Mouse (Mus musculus) heart, adult 2 months (tissue): ENCODE measurements around the gene Gm49358. TPM values are rescaled to one million over a fixed set of nuclear protein-coding genes. Genes with fewer than 3 reads are reported as not detected.
A peak's percentile ranks its signal among the peaks of the same experiment; 100 is the strongest.

Experiments
- DNase-seq, 2 experiments: peaks; one replicate each; pipeline ENCODE4 v3.0.0; 2021
- H3K27ac ChIP-seq: fragments of 200-600 bp; 2 replicates; pipeline ENCODE4 v1.8.1; 2022
- H3K27me3 ChIP-seq: fragments of 200-500 bp; 2 replicates; pipeline ENCODE4 v1.6.1; 2012; ENCODE audit warnings: mild to moderate bottlenecking, low read length, inconsistent platforms, mixed read lengths; ENCODE audit not compliant: control insufficient read depth, insufficient read depth
- H3K36me3 ChIP-seq: fragments of 200-500 bp; 2 replicates; pipeline ENCODE4 v1.6.1; 2012; ENCODE audit warnings: low read length, inconsistent platforms; ENCODE audit not compliant: control insufficient read depth, insufficient read depth
- H3K4me1 ChIP-seq: fragments of 200-500 bp; 2 replicates; pipeline ENCODE4 v1.6.1; 2011; ENCODE audit warnings: low read length; ENCODE audit not compliant: control insufficient read depth, insufficient read depth
- H3K4me3 ChIP-seq: fragments of 200-600 bp; 2 replicates; pipeline ENCODE4 v1.8.1; 2022
- H3K79me2 ChIP-seq: fragments of 200-500 bp; replicated peaks from 2 replicates; pipeline ENCODE4 v1.6.1; 2012; ENCODE audit warnings: mild to moderate bottlenecking, inconsistent platforms, low read length, moderate library complexity, mixed read lengths; ENCODE audit not compliant: control insufficient read depth, insufficient read depth
- H3K9ac ChIP-seq: fragments of 200-500 bp; 2 replicates; pipeline ENCODE4 v1.6.1; 2012; ENCODE audit warnings: low read depth, mild to moderate bottlenecking, control low read depth, inconsistent platforms, low read length, mixed read lengths
- CTCF ChIP-seq: fragments of 200-600 bp; IDR thresholded peaks from 2 replicates; pipeline ENCODE4 v1.8.1; 2022; ENCODE audit warnings: antibody characterized with exemption, mild to moderate bottlenecking, moderate library complexity
- EP300 ChIP-seq: fragments of 200-500 bp; IDR thresholded peaks from 2 replicates; pipeline ENCODE4 v1.6.1; 2011; ENCODE audit warnings: low read depth, low read length, control low read depth; ENCODE audit not compliant: insufficient read depth
- POLR2A ChIP-seq: fragments of 200-500 bp; IDR thresholded peaks from 2 replicates; pipeline ENCODE4 v1.6.1; 2011; ENCODE audit warnings: mild to moderate bottlenecking, low read depth, low read length, control low read depth; ENCODE audit not compliant: insufficient read depth
- WGBS: fragments of 180-500 bp; shearing (Covaris S2); methylation state at CpG from one replicate; pipeline ENCODE4 v1.1.7; 2018; 5-methylcytosine and 5-hydroxymethylcytosine counted together
- intact Hi-C: fragments of 180-260 bp; cut with DNase I; formaldehyde crosslinking; loops from one replicate; pipeline ENCODE4 v1.15.1; 2025
- polyA plus RNA-seq: library from polyadenylated mRNA; depleted of rRNA; stranded (reverse); fragments of >200 nt; gene quantifications from 2 replicates; pipeline ENCODE4 v1.2.3, GENCODE M21; 2012
- total RNA-seq, 2 experiments: library from RNA; stranded (reverse); gene quantifications; 2 replicates each; pipeline ENCODE4 v1.2.3; 2021

Gene Gm49358
- total and polyA plus RNA-seq, 3 experiments = 10.5 to 14.3 TPM; not detected in 1

GRCm38 (mm10) chr10:86808013-86808758 is 44.4 kb downstream of the Gm49358 start:
- H3K27ac ChIP-seq = peak overlapping the region; percentile 31
- WGBS = 46% methylated on average over 15 of the region's 15 CpGs
- H3K27me3 ChIP-seq = no peaks in the 10 kb centered on the region
- TF ChIP-seq EP300 = no peak
- TF ChIP-seq POLR2A = no peak
- TF ChIP-seq CTCF = no peak
- no peak overlapping the region for H3K4me3 ChIP-seq
- no peak for DNase-seq
- H3K9ac ChIP-seq = no peak overlapping the region
- H3K4me1 ChIP-seq = peaks cover 8% of the 10 kb centered on the region
- peaks cover 2% of the 10 kb centered on the region; the same call in 1 of the 2 replicates for H3K36me3 ChIP-seq
- intact Hi-C loops = no loop called here
- peaks cover 5% of the 10 kb centered on the region; the same call in 1 of the 2 replicates for H3K79me2 ChIP-seq

DNA sequence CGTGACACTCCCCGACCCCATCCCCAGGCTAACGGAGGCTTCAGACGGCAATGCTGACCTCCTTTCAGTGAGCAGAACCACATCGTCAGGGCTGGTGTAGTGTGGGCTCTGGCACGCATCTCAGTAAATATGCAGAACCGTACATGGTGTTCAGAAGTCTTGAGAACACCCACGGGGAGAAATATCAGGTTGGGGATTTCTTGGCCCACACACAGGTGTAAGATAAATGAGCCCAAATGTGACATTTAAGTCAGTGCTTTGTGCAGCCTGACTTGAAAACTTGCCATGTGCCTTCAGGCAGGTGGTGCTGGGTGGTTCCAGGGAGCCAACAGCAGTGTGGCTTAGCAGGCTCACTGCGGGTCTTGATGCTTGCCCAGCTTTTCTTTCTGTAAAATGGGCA is 46.2 kb downstream of the Gm49358 start:
- Histone ChIP-seq H3K4me1 (peaks cover 14% of the 10 kb centered on the region), H3K4me3 (no peak overlapping the region), H3K9ac (no peak overlapping the region), H3K36me3 (peaks cover 2% of the 10 kb centered on the region; the same call in 1 of the 2 replicates), H3K79me2 (0 out of 2 replicates have a peak, but pooled peaks cover 2% of the 10 kb centered on the region), H3K27ac (no peak overlapping the region), H3K27me3 (no peaks in the 10 kb centered on the region)
- no peak for DNase-seq
- no peak for TF ChIP-seq EP300
- TF ChIP-seq CTCF = no peak
- TF ChIP-seq POLR2A = no peak
- intact Hi-C loops = no loop called here
- WGBS = 82% methylated on average over 9 of the region's 9 CpGs

GRCm38 (mm10) chr10:86810612-86811011 is 46.8 kb downstream of the Gm49358 start:
- intact Hi-C loops = no loop called here
- DNase-seq = no peak
- H3K36me3 ChIP-seq = peaks cover 2% of the 10 kb centered on the region; the same call in 1 of the 2 replicates
- H3K9ac ChIP-seq = no peak overlapping the region
- TF ChIP-seq EP300 = no peak
- no peak for TF ChIP-seq POLR2A
- no peak for TF ChIP-seq CTCF
- H3K27ac ChIP-seq = no peak overlapping the region
- H3K4me1 ChIP-seq = peaks cover 14% of the 10 kb centered on the region
- no peaks in the 10 kb centered on the region for H3K27me3 ChIP-seq
- H3K79me2 ChIP-seq = 0 out of 2 replicates have a peak, but pooled peaks cover 1% of the 10 kb centered on the region
- H3K4me3 ChIP-seq = no peak overlapping the region
- 84% methylated on average over 5 of the region's 5 CpGs for WGBS

DNA sequence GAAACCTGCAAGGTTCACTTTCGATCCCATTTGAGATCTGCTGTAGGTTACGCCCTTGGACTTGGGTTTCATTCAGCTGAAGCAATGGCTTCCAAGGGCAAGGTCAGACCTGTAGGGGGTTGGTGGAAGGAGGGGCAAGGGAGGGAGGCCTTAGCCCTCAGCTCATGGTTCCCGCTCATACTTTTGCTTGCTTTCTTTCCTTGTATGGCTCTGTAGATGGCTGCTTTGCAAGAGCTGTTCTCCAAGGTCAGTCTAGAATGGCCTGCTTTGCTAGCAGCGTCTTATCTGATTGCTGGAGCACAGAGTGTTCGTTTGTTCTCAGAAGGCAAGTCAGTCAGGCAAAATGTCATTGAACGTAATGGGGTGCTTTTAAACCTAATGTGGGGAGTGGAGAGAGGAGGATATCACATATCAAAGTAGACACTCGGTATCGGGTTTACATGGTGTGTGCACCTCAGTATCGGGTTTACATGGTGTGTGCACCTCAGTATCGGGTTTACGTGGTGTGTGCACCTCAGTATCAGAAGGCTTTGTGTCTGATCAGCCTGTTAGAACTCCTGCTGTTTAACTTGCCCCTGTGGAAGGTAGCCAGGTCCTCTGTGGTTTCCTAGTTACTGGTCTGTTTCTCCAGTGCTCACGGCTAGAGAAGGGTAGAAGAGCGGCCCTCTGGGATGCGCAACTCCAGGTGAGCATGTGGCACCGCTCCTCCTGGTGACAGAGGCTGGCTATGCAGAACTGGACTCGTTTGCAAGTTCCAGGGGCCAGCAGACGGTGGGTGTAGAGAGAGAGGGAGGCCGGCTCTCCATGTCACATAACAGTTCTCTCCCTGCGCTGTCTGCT is 50.7 kb downstream of the Gm49358 start:
- 68% methylated on average over 19 of the region's 19 CpGs for WGBS
- Histone ChIP-seq H3K4me3 (no peak overlapping the region), H3K27ac (peak overlapping the region; percentile 10), H3K9ac (no peak overlapping the region), H3K79me2 (no peaks in the 10 kb centered on the region), H3K36me3 (no peaks in the 10 kb centered on the region), H3K27me3 (no peaks in the 10 kb centered on the region), H3K4me1 (peaks cover 13% of the 10 kb centered on the region)
- DNase-seq = peak in 1 of 2 experiments; percentile 29
- intact Hi-C loops = loop anchor here (2.0 kb wide), 1 partner anchor 36 kb away; the partner anchor contains the start of gene Nt5dc3
- TF ChIP-seq EP300 = 0 out of 2 replicates have a peak, but pooled peaks have one; percentile 18
- TF ChIP-seq POLR2A = no peak

GRCm38 (mm10) chr10:86815133-86815532 is 51.4 kb downstream of the Gm49358 start:
- H3K27ac ChIP-seq = peak overlapping the region; percentile 10; the same call in 1 of the 2 replicates
- no peaks in the 10 kb centered on the region for H3K36me3 ChIP-seq
- no peak overlapping the region for H3K9ac ChIP-seq
- peaks cover 12% of the 10 kb centered on the region for H3K4me1 ChIP-seq
- H3K79me2 ChIP-seq = no peaks in the 10 kb centered on the region
- no peaks in the 10 kb centered on the region for H3K27me3 ChIP-seq
- WGBS = 75% methylated on average over 7 of the region's 7 CpGs
- H3K4me3 ChIP-seq = no peak overlapping the region
- no peak for DNase-seq
- intact Hi-C loops = loop anchor here (2.0 kb wide), 1 partner anchor 36 kb away; the partner anchor contains the start of gene Nt5dc3
- TF ChIP-seq POLR2A (no peak), EP300 (no peak), CTCF (no peak)
